Mouse (Mus musculus): ENCODE measurements around the gene Arid3a.

The Arid3a gene

GRCm38 (mm10) chr10:80003374-80004232, 76.8 kb downstream of the Arid3a start:
- no peak for DNase-seq

DNA sequence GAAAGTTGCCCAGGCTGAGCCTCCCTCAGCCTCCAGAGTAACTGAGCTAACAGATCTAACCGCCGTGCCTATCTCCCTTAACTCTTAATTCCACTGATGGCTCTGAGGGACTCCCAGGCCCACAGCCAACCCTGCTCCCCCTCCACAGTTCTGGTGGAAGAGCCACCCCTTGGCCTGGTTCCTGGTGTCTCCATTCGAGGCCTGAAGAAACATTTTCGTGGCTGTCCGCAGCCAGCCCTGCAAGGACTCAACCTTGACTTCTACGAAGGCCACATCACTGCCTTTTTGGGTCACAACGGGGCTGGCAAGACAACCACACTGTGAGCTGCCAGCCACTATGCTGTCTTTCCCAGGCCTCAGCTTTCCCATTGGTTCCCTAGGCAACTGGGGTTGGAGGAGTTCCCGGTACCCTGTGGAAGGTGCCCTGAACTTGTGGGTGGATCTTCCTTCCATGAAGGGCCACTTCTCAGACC, 77.4 kb downstream of the Arid3a start:
- no peak for DNase-seq
